Mouse (Mus musculus): ENCODE data around the gene Scnn1a. TPM values are rescaled to one million over a fixed set of nuclear protein-coding genes. Genes with fewer than 3 reads are reported as not detected.

Gene Scnn1a
- total and polyA plus RNA-seq, 2 experiments from 2014 or later = 0.46 TPM

DNA sequence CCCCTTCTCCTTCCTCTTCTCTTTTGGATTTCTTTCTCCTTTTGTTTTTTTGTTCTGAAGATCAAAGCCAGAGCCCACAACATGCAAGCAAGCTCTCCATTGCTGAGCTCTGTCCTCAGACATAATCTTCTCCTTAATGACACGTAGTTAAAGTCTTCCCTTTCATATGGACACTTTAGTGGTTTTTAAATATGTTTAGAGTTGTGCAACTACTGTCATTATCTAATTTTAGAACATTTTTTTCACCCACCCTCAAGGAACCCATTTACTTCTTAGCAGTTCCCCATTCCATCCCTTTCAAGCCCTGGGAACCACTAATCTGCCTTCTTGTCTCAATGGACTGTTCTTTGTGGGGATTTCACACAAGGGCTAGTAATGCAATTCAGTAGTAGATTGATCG, 13.9 kb downstream of the Scnn1a start:
- no peak for DNase-seq (ENCODE audit: low spot score)
- H3K9ac ChIP-seq (replicated peaks; ENCODE audit: low read depth, low read length) = no peak overlapping the region
- no peaks in the 10 kb centered on the region for H3K27me3 ChIP-seq (ENCODE audit: control insufficient read depth, insufficient read depth, low read length)
- H3K4me2 ChIP-seq (ENCODE audit: low read depth, low read length) = no peak overlapping the region
- no peak overlapping the region for H3K27ac ChIP-seq (ENCODE audit: low read depth)
- H3K4me1 ChIP-seq (ENCODE audit: control insufficient read depth, insufficient read depth) = peaks cover 4% of the 10 kb centered on the region; the same call in 1 of the 2 replicates
- WGBS = 82% methylated on average over 2 of the region's 2 CpGs
- H3K9me3 ChIP-seq (replicated peaks; ENCODE audit: control insufficient read depth, low read length) = no peaks in the 10 kb centered on the region
- no peak overlapping the region for H3K4me3 ChIP-seq (ENCODE audit: low read depth, low read length)
- TF ChIP-seq EP300 (IDR thresholded peaks at IDR 0.05; ENCODE audit: low read depth) = no peak
- TF ChIP-seq CTCF (IDR thresholded peaks at IDR 0.05; ENCODE audit: low read depth) = no peak
- H3K36me3 ChIP-seq (replicated peaks; ENCODE audit: control insufficient read depth, insufficient read depth, low read length) = no peaks in the 10 kb centered on the region
- ATAC-seq (ENCODE audit: insufficient read depth, low read depth) = no peak

DNA sequence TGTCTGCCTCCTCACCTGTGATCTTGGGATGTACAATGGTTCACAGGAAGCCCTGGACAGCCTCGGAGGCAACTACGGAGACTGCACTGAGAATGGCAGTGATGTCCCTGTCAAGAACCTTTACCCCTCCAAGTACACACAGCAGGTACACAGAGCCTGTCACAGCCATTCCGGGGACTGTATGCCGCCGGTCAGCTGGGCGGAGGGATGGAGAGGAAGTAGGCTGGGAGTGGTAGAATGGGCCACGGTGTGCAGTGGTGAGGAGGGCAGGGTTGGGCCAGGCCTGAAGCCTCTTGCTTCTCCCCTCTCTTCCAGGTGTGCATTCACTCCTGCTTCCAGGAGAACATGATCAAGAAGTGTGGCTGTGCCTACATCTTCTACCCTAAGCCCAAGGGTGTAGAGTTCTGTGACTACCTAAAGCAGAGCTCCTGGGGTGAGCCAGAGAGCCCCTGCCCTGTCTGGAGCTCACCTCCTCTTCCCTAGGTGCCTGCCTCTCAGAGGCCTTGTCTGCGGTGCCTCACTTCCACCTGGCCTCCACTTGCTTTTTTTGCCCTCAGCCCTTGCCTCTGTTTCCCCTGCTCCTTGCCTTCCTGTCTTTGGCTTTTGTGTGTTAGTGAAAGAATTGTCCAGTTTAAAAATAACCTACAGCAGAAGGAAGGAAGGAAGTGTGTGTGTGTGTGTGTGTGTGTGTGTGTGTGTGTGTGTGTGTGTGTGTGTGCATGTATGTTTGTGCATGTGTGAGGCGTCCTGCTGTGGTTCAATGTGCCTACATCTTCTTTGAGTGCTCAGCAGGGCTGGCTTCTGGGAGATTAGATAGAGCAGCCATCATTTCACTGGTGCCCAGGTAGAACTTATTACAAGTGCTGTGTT, 18.6 kb downstream of the Scnn1a start:
- Histone ChIP-seq H3K4me2 (ENCODE audit: low read depth, low read length) (no peak overlapping the region), H3K27me3 (ENCODE audit: control insufficient read depth, insufficient read depth, low read length) (no peaks in the 10 kb centered on the region), H3K9ac (replicated peaks; ENCODE audit: low read depth, low read length) (no peak overlapping the region), H3K9me3 (replicated peaks; ENCODE audit: control insufficient read depth, low read length) (no peaks in the 10 kb centered on the region), H3K36me3 (replicated peaks; ENCODE audit: control insufficient read depth, insufficient read depth, low read length) (no peaks in the 10 kb centered on the region), H3K4me3 (ENCODE audit: low read depth, low read length) (no peak overlapping the region), H3K27ac (ENCODE audit: low read depth) (peak overlapping the region; percentile 75), H3K4me1 (ENCODE audit: control insufficient read depth, insufficient read depth) (no peaks in the 10 kb centered on the region)
- ATAC-seq (ENCODE audit: insufficient read depth, low read depth) = no peak
- WGBS = 62% methylated on average over 9 of the region's 9 CpGs
- DNase-seq (ENCODE audit: low spot score) = no peak
- no peak for TF ChIP-seq EP300 (IDR thresholded peaks at IDR 0.05; ENCODE audit: low read depth)
- TF ChIP-seq CTCF (IDR thresholded peaks at IDR 0.05; ENCODE audit: low read depth) = no peak

DNA sequence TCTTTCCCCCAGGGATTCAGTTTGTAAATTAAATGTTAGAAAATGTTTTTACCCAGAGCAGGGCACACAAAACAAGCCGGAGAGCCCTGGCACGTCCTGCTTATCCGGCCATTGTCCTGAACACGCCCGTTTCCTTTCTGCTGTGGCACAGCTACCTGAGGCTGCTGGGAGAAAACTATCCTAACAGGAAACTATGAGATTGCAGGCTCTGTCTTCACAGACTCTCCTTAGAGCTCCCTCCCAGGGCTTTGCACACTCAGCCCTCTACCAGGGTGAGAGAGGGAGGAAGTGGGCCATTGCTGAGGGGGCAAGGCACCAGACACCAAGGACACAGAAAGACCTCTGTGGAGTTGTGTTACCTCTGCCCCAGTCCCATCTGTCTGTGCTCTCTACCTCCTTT, 19.8 kb downstream of the Scnn1a start:
- WGBS = 59% methylated on average over 5 of the region's 5 CpGs
- H3K9ac ChIP-seq (replicated peaks; ENCODE audit: low read depth, low read length) = no peak overlapping the region
- H3K4me2 ChIP-seq (ENCODE audit: low read depth, low read length) = no peak overlapping the region
- H3K4me3 ChIP-seq (ENCODE audit: low read depth, low read length) = no peak overlapping the region
- TF ChIP-seq CTCF (IDR thresholded peaks at IDR 0.05; ENCODE audit: low read depth) (no peak), EP300 (IDR thresholded peaks at IDR 0.05; ENCODE audit: low read depth) (no peak)
- H3K27ac ChIP-seq (ENCODE audit: low read depth) = peak overlapping the region; percentile 66
- DNase-seq (ENCODE audit: low spot score) (no peak), ATAC-seq (ENCODE audit: insufficient read depth, low read depth) (peak; percentile 51; the same call in 1 of the 2 replicates)
- H3K36me3 ChIP-seq (replicated peaks; ENCODE audit: control insufficient read depth, insufficient read depth, low read length) = no peaks in the 10 kb centered on the region
- no peaks in the 10 kb centered on the region for H3K27me3 ChIP-seq (ENCODE audit: control insufficient read depth, insufficient read depth, low read length)
- H3K4me1 ChIP-seq (ENCODE audit: control insufficient read depth, insufficient read depth) = no peaks in the 10 kb centered on the region
- H3K9me3 ChIP-seq (replicated peaks; ENCODE audit: control insufficient read depth, low read length) = no peaks in the 10 kb centered on the region

DNA sequence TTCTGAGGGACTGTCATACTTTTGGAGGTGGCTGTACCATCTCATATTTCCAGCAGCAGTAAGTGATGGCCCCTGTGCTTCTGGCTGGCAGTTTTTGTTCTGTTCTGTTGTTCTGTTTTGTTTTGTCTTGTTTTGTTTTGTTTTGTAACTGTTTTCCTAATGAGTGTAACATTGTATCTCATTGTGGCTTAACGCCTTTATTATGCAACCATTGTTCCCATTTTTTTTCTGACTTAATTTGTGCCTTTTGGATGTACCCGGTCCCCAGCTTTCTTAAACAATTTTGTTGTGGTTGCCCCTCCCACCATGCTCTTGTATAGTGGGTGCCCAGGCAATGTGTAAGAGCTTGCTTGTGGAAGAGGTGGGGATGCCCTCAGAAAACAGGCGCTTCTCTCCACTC, 21.7 kb downstream of the Scnn1a start:
- DNase-seq (ENCODE audit: low spot score) (no peak), ATAC-seq (ENCODE audit: insufficient read depth, low read depth) (no peak)
- no peaks in the 10 kb centered on the region for H3K9me3 ChIP-seq (replicated peaks; ENCODE audit: control insufficient read depth, low read length)
- H3K27me3 ChIP-seq (ENCODE audit: control insufficient read depth, insufficient read depth, low read length) = no peaks in the 10 kb centered on the region
- H3K36me3 ChIP-seq (replicated peaks; ENCODE audit: control insufficient read depth, insufficient read depth, low read length) = no peaks in the 10 kb centered on the region
- WGBS = 73% methylated on average over 3 of the region's 3 CpGs
- no peak overlapping the region for H3K27ac ChIP-seq (ENCODE audit: low read depth)
- H3K4me3 ChIP-seq (ENCODE audit: low read depth, low read length) = no peak overlapping the region
- TF ChIP-seq EP300 (IDR thresholded peaks at IDR 0.05; ENCODE audit: low read depth) (no peak), CTCF (IDR thresholded peaks at IDR 0.05; ENCODE audit: low read depth) (no peak)
- no peak overlapping the region for H3K4me2 ChIP-seq (ENCODE audit: low read depth, low read length)
- H3K4me1 ChIP-seq (ENCODE audit: control insufficient read depth, insufficient read depth) = no peaks in the 10 kb centered on the region
- H3K9ac ChIP-seq (replicated peaks; ENCODE audit: low read depth, low read length) = no peak overlapping the region

DNA sequence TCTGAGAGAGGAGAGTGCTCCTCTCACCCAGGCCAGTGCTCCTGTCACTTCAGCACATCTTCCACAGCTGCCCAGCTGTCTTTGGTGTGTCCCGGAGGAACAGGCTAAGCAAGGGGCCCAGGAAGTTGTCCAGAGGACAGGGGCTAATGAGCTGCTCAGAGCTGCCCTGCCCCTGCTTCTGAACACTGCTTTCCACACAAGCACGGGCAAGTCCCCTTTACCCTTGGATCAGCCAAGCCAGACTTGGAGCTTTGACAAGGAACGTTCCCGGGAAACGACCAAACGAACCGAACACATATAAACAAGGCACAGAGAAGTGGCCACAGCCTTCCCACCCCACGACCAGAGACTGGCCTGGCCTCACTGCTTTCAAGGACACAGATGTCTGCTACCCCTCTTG, 23.6 kb downstream of the Scnn1a start:
- Histone ChIP-seq H3K4me2 (ENCODE audit: low read depth, low read length) (no peak overlapping the region), H3K27ac (ENCODE audit: low read depth) (no peak overlapping the region), H3K36me3 (replicated peaks; ENCODE audit: control insufficient read depth, insufficient read depth, low read length) (no peaks in the 10 kb centered on the region), H3K4me1 (ENCODE audit: control insufficient read depth, insufficient read depth) (peaks cover 5% of the 10 kb centered on the region), H3K9me3 (replicated peaks; ENCODE audit: control insufficient read depth, low read length) (no peaks in the 10 kb centered on the region), H3K27me3 (ENCODE audit: control insufficient read depth, insufficient read depth, low read length) (no peaks in the 10 kb centered on the region), H3K4me3 (ENCODE audit: low read depth, low read length) (no peak overlapping the region), H3K9ac (replicated peaks; ENCODE audit: low read depth, low read length) (0 out of 2 replicates have a peak overlapping the region, but pooled peaks have one; percentile 2)
- DNase-seq (ENCODE audit: low spot score) (no peak), ATAC-seq (ENCODE audit: insufficient read depth, low read depth) (no peak)
- 20% methylated on average over 8 of the region's 8 CpGs for whole genome bisulfite sequencing
- TF ChIP-seq EP300 (IDR thresholded peaks at IDR 0.05; ENCODE audit: low read depth) (no peak), CTCF (IDR thresholded peaks at IDR 0.05; ENCODE audit: low read depth) (no peak)

Data from heart, postnatal 0 days (tissue).